Mouse (Mus musculus) heart, postnatal 36 days (tissue): Measurements from ENCODE around the gene P2rx5. TPM values are rescaled to one million over a fixed set of nuclear protein-coding genes. Genes with fewer than 3 reads are reported as not detected.

Source experiments
- DNase-seq, 2 experiments: peaks; one replicate each; pipeline ENCODE4 v3.0.0; 2021 to 2022
- intact Hi-C: fragments of 180-260 bp; cut with DNase I; formaldehyde crosslinking; loops from one replicate; pipeline ENCODE4 v1.15.1; 2025
- total RNA-seq, 2 experiments: library from RNA; stranded (reverse); gene quantifications; 2 replicates each; pipeline ENCODE4 v1.2.3; 2021

P2rx5 gene
- total RNA-seq, 2 experiments from 2014 or later: 13.1 to 17.9 TPM

- intact Hi-C loops: no loop called here
Observed at GRCm38 (mm10) chr11:73219671-73220070, 59.5 kb downstream of the P2rx5 start.

GRCm38 (mm10) chr11:73220651-73221050 is 60.4 kb downstream of the P2rx5 start:
- intact Hi-C loops: no loop called here
- no peak for DNase-seq

More at GRCm38 (mm10) chr11:73219671-73220070, 59.5 kb downstream of the P2rx5 start:
- DNase-seq: no peak

Other genes with a start within 250 kb of the P2rx5 start
- 10 to 100 TPM; 11.1 to 11.9 TPM for gene Atp2a3, start 199.3 kb upstream of the P2rx5 start, total RNA-seq
- under 1 TPM; 0.33 to 0.38 TPM for gene P2rx1, start 161.3 kb upstream of the P2rx5 start, total RNA-seq
- under 1 TPM; 0.84 to 1.00 TPM for gene Camkk1, start 141.4 kb upstream of the P2rx5 start, total RNA-seq
- 1 to 10 TPM; 5.8 to 6.3 TPM for gene Ncbp3, start 112.6 kb upstream of the P2rx5 start, total RNA-seq
- gene Itgae, start 69.8 kb upstream of the P2rx5 start, total RNA-seq: under 1 TPM in 1 of 2 experiments, not detected in 1; 0.14 TPM
- gene Haspin, start 22.1 kb upstream of the P2rx5 start, total RNA-seq: under 1 TPM; 0.22 to 0.28 TPM
- gene Emc6, start 16.6 kb downstream of the P2rx5 start, total RNA-seq: 10 to 100 TPM; 82.2 to 94.1 TPM
- gene Tax1bp3, start 16.7 kb downstream of the P2rx5 start, total RNA-seq: 10 to 100 TPM; 47.1 to 48.1 TPM
- 10 to 100 TPM in 1 of 2 experiments, 1 to 10 TPM in 1; 8.3 to 13.3 TPM for gene Ctns, start 38.6 kb downstream of the P2rx5 start, total RNA-seq
- gene Shpk, start 39.0 kb downstream of the P2rx5 start, total RNA-seq: 1 to 10 TPM; 1.3 to 1.7 TPM
- gene Trpv1, start 73.9 kb downstream of the P2rx5 start, total RNA-seq: not detected
- gene Trpv3, start 107.0 kb downstream of the P2rx5 start, total RNA-seq: under 1 TPM in 1 of 2 experiments, not detected in 1; 0.05 TPM
- 1 to 10 TPM; 1.2 to 1.3 TPM for gene Aspa, start 169.2 kb downstream of the P2rx5 start, total RNA-seq
- gene Gm49340, start 169.3 kb downstream of the P2rx5 start, total RNA-seq: not detected
- gene Spata22, start 169.3 kb downstream of the P2rx5 start, total RNA-seq: not detected
- not detected for gene Olfr20, start 190.4 kb downstream of the P2rx5 start, total RNA-seq
- gene Olfr376, start 210.8 kb downstream of the P2rx5 start, total RNA-seq: not detected
- not detected for gene Olfr1, start 239.2 kb downstream of the P2rx5 start, total RNA-seq